Mouse (Mus musculus) thymus, adult 2 months (tissue): ENCODE measurements at regions not wholly inside any gene's neighbourhood (a gene's known extent, or its start where the extent isn't known, plus 50 kb on each side); places are given as distances from the start of the nearest gene placed in this dataset.

ENCODE experiments used
- DNase-seq: peaks from one replicate; pipeline ENCODE4 v3.0.0; 2021
- H3K27ac ChIP-seq: fragments of 200-500 bp; 2 replicates; pipeline ENCODE4 v1.5.1; 2012; ENCODE audit warnings: low read length, control low read depth; ENCODE audit not compliant: control insufficient read depth, insufficient read depth
- H3K27me3 ChIP-seq: fragments of 200-500 bp; 2 replicates; pipeline ENCODE4 v1.6.1; 2012; ENCODE audit warnings: mild to moderate bottlenecking, low read length, moderate library complexity, mixed read lengths; ENCODE audit not compliant: control insufficient read depth, insufficient read depth
- H3K36me3 ChIP-seq: fragments of 200-500 bp; 2 replicates; pipeline ENCODE4 v1.6.1; 2012; ENCODE audit warnings: mild to moderate bottlenecking, low read length, moderate library complexity; ENCODE audit not compliant: control insufficient read depth, insufficient read depth
- H3K4me1 ChIP-seq: fragments of 200-500 bp; replicated peaks from 2 replicates; pipeline ENCODE4 v1.6.1; 2012; ENCODE audit warnings: low read length; ENCODE audit not compliant: control insufficient read depth, insufficient read depth
- H3K4me3 ChIP-seq: fragments of 200-500 bp; 2 replicates; pipeline ENCODE4 v1.5.1; 2012; ENCODE audit warnings: mild to moderate bottlenecking, low read length, control low read depth, moderate library complexity; ENCODE audit not compliant: control insufficient read depth, insufficient read depth
- CTCF ChIP-seq: fragments of 200-500 bp; IDR thresholded peaks from 2 replicates; pipeline ENCODE4 v1.5.1; 2012; ENCODE audit warnings: mild to moderate bottlenecking, control low read depth, low read length, moderate library complexity, borderline replicate concordance; ENCODE audit not compliant: control insufficient read depth, poor library complexity, insufficient read depth; ENCODE audit errors: extremely low read depth
- POLR2A ChIP-seq: fragments of 200-500 bp; IDR thresholded peaks from 2 replicates; pipeline ENCODE4 v1.6.1; 2012; ENCODE audit warnings: mild to moderate bottlenecking, low read length, control low read depth, moderate library complexity; ENCODE audit not compliant: control insufficient read depth, poor library complexity, insufficient read depth; ENCODE audit errors: extremely low read depth
- WGBS: fragments of 180-500 bp; shearing (Covaris S2); methylation state at CpG from one replicate; pipeline ENCODE4 v1.1.7; 2018; 5-methylcytosine and 5-hydroxymethylcytosine counted together

DNA sequence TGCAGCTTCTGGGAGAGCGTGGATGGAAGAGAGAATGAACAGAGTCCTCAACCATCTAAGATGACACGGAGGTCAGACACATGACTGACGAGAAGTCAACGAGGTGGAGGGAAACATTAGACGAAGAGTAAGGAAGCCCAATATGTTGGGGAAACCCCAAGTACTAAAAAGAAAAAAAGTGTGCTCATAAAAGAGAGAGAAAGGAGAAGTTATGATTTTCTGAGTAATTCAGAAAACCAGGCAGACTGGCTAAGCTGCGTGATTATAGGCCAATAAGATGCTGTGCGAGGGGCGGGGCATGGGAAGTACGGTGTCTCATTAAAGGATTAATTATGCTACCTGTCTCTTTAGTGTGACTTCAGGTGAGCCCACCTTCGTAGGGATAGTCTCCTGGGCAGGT lies 88.6 kb upstream of the Tank start:
- no peak for DNase-seq
- H3K4me1 ChIP-seq: peaks cover 15% of the 10 kb centered on the region
- TF ChIP-seq CTCF: no peak
- no peak for TF ChIP-seq POLR2A
- no peak overlapping the region for H3K27ac ChIP-seq
- H3K36me3 ChIP-seq: no peaks in the 10 kb centered on the region
- H3K4me3 ChIP-seq: no peak overlapping the region
- H3K27me3 ChIP-seq: no peaks in the 10 kb centered on the region
- 63% methylated on average over 10 of the region's 10 CpGs for WGBS

GRCm38 (mm10) chr2:61483820-61484219 lies 94.6 kb upstream of the Tank start:
- no peak overlapping the region for H3K4me3 ChIP-seq
- no peak for DNase-seq
- H3K4me1 ChIP-seq: no peaks in the 10 kb centered on the region
- H3K36me3 ChIP-seq: no peaks in the 10 kb centered on the region
- no peaks in the 10 kb centered on the region for H3K27me3 ChIP-seq
- 12% methylated on average over 1 of the region's 1 CpGs for WGBS
- no peak for TF ChIP-seq POLR2A
- no peak for TF ChIP-seq CTCF
- H3K27ac ChIP-seq: no peak overlapping the region

DNA sequence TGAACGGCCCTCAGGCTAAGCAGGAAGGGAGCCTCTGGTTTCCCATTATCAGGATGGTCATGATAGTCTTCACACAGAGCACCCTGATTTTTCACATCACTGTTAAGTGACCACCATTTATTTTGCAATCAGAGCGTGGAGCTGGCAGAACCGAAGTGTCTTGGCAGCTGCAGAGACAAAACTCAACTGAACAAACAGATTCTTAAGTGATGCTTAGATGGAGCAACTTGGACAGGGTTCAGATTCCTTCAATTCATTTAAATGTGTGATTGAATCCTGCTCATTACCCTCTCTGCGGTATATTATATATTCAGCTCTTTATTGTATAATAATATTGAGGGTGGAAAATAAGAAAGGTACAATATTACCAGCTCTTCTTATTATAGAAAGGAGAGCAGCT lies 101.7 kb upstream of the Tank start:
- no peak overlapping the region for H3K27ac ChIP-seq
- 94% methylated on average over 4 of the region's 4 CpGs for WGBS
- H3K27me3 ChIP-seq: no peaks in the 10 kb centered on the region
- TF ChIP-seq CTCF (no peak), POLR2A (no peak)
- no peaks in the 10 kb centered on the region for H3K4me1 ChIP-seq
- DNase-seq: no peak
- H3K36me3 ChIP-seq: no peaks in the 10 kb centered on the region
- no peak overlapping the region for H3K4me3 ChIP-seq

DNA sequence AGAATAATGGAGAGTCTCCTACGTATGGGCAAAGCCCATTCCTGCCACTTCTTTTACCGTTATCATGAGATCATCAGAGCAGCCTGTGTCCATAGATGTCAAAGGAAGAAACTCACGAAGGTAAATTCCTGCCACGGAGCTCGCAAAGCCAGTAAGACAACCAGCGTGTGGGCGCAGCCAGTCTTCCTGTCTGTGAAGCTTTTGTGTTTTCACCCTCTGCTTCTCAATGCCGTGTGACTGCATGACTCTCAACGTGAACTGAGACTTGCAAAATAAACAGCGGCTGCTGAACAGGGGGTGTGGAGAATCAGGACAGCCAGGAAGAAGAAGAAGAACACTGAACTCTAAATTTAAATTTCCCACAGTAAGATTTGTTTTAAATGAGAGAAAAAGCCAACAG lies 103.8 kb upstream of the Tank start:
- 70% methylated on average over 10 of the region's 10 CpGs for WGBS
- Histone ChIP-seq H3K27ac (no peak overlapping the region), H3K27me3 (no peaks in the 10 kb centered on the region), H3K4me1 (no peaks in the 10 kb centered on the region), H3K4me3 (no peak overlapping the region), H3K36me3 (no peaks in the 10 kb centered on the region)
- no peak for DNase-seq
- TF ChIP-seq CTCF: no peak
- no peak for TF ChIP-seq POLR2A

GRCm38 (mm10) chr2:61470521-61470920 lies 107.9 kb upstream of the Tank start:
- 92% methylated on average over 5 of the region's 5 CpGs for WGBS
- H3K36me3 ChIP-seq: no peaks in the 10 kb centered on the region
- H3K4me1 ChIP-seq: no peaks in the 10 kb centered on the region
- DNase-seq: no peak
- H3K27ac ChIP-seq: no peak overlapping the region
- H3K27me3 ChIP-seq: no peaks in the 10 kb centered on the region
- no peak overlapping the region for H3K4me3 ChIP-seq
- no peak for TF ChIP-seq POLR2A
- TF ChIP-seq CTCF: no peak

DNA sequence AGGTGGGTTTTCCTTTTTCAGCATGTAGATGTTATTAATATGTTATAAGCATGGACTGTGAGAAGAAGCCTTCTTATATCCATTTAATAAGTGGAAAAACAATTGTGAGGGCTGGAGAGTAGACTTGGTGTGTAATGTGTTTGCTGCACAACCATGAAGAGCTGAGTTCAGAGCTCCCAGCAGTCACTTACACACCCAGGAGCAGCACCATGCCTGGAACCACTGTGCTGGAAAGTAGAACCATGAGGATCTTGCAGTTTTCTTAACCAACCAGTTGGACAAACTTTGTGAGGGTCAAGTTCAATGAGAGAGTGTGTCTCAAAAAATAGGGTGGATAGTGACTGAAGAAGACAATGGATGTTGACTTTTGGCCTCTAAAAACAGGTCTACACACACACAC lies 108.3 kb upstream of the Tank start:
- Histone ChIP-seq H3K4me3 (no peak overlapping the region), H3K27me3 (no peaks in the 10 kb centered on the region), H3K4me1 (no peaks in the 10 kb centered on the region), H3K36me3 (no peaks in the 10 kb centered on the region), H3K27ac (no peak overlapping the region)
- no peak for DNase-seq
- TF ChIP-seq CTCF (no peak), POLR2A (no peak)

- TF ChIP-seq CTCF (peak; percentile 76; the same call in 1 of the 2 replicates), POLR2A (no peak)
- Histone ChIP-seq H3K27me3 (no peaks in the 10 kb centered on the region), H3K4me3 (no peak overlapping the region), H3K36me3 (no peaks in the 10 kb centered on the region), H3K27ac (no peak overlapping the region), H3K4me1 (no peaks in the 10 kb centered on the region)
- DNase-seq: peak; percentile 69
- WGBS: 32% methylated on average over 5 of the region's 5 CpGs
Observed at GRCm38 (mm10) chr2:61455902-61456301, 122.5 kb upstream of the Tank start.
